Mouse (Mus musculus): ENCODE data around the gene Mrgprx1. TPM values are rescaled to one million over a fixed set of nuclear protein-coding genes. Genes with fewer than 3 reads are reported as not detected.

Mrgprx1 gene
- not detected for total RNA-seq (2021)

GRCm38 (mm10) chr7:48027497-48027896, at the start of gene Mrgprx1:
Gene Mrgprx1, minus strand, starts transcription at chr7:48027597.
- no peak for DNase-seq (ENCODE audit: low spot score in 2 of 2)

GRCm38 (mm10) chr7:48075521-48075920, 48.1 kb upstream of the Mrgprx1 start:
- intact Hi-C loops (cut with DNase I): no loop called here
- DNase-seq (ENCODE audit: low spot score in 2 of 2): no peak

More at GRCm38 (mm10) chr7:48027497-48027896, at the start of gene Mrgprx1:
- intact Hi-C loops (cut with DNase I): no loop called here

DNA sequence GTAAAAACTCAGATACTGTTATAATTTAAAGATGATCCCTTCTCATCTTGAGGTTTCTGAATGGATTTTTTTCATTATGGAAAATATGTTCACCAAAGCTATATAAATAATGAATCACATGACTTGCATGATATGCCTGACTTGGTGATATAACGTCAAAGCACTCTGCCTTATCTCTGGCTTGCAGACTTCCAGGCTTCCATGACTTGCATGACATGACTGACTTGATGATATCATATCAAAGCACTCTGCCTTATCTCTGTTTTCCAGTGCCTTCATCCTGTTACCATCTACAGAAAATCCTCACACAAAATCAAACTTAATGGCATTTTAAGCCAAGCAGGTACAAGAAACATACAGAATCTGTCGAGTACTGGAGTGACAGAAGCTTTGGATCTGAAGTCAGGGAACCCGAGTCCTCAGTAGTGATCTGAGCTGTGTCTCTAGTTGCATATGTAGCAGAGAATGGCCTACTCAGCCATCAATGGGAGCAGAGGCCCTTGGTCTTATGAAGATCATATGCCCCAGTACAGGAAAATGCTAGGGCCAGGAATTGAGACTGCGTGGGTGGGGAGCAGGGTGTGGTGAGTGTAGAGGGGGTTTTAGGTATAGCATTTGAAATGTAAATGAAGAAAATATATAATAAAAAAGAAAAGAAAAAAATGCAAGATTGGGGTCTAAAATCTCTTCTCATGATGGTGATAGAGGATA, 19.2 kb upstream of the Mrgprx1 start:
- intact Hi-C loops (cut with DNase I): no loop called here
- DNase-seq (ENCODE audit: low spot score in 2 of 2): no peak

- intact Hi-C loops (cut with DNase I): no loop called here
- no peak for DNase-seq (ENCODE audit: low spot score in 2 of 2)
Observed at GRCm38 (mm10) chr7:48044046-48044445, 16.6 kb upstream of the Mrgprx1 start.

DNA sequence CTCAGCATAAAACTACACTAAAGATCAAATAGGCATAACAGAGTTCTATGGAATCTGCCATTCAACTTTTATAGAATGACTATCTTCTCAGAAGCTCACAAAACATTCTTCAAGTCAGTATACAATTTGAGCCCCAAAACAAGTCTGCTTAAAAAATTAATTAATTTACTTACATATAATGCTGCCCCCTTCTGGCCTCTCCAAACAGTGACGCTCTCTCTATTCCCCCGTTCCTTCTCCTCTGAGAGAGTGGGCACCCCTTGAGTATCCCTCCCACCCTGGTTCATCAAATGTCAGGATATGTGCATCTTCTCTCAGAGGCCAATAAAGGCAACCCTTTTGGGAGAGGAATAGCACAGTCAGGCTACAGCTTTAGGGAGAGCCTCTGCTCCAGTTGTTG, 9.5 kb downstream of the Mrgprx1 start:
- no peak for DNase-seq (ENCODE audit: low spot score in 2 of 2)
- intact Hi-C loops (cut with DNase I): no loop called here

DNA sequence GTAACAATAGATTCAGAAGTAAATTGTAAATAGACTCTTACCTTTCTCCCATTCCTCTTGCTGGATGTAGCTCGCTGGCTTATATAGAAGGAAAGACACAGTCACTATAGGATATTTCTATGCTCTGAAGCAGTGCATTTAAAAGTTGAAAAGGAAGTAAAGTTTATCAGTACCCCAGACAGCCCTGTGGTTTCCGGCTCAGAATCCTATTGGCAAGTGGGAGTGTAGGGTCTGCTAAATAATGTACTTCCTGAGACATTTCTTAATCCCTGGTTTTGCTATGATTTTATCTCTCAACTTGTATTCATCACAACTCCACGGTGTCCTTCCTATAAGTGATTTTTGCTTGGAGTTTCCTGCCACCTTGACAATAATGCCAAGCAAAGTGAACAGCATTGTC, 31.7 kb downstream of the Mrgprx1 start:
- intact Hi-C loops (cut with DNase I): no loop called here
- DNase-seq (ENCODE audit: low spot score in 2 of 2): no peak

GRCm38 (mm10) chr7:47986752-47987151, 40.6 kb downstream of the Mrgprx1 start:
- intact Hi-C loops (cut with DNase I): no loop called here
- no peak for DNase-seq (ENCODE audit: low spot score in 2 of 2)

DNA sequence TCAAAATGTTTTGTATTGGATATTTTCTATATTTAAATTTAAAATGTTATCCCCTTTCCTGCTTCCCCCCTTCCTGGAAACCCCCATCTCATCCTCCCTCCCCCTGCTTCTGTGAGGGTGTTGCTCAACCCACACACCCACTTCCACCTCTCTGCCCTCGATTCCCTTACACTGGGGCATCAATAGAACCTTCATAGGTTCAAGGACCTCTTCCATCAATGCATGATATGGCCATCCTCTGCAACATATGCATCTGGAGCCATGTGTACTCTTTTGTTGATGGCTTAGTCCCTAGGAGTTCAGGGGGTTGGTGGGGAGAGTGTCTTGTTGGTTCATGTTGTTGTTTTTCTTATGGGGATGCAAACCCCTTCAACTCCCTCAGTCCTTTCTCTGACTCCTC, 45.4 kb downstream of the Mrgprx1 start, which contains the start of gene Mrgpra4:
Gene Mrgpra4, minus strand, starts transcription at position 101 of the 400 bp plus-strand sequence.
- intact Hi-C loops (cut with DNase I): no loop called here

More for the DNA sequence above, 45.4 kb downstream of the Mrgprx1 start, which contains the start of gene Mrgpra4:
- DNase-seq (ENCODE audit: low spot score in 2 of 2): no peak

Other genes starting within 250 kb of the Mrgprx1 start
- not detected for gene Mrgpra4, start 45.5 kb downstream of the Mrgprx1 start, total RNA-seq (2021)
- not detected for gene Mrgprb5, start 141.4 kb upstream of the Mrgprx1 start, total RNA-seq (2021)
- not detected for gene Mrgprb4, start 171.7 kb upstream of the Mrgprx1 start, total RNA-seq (2021)